Mouse (Mus musculus): ENCODE results near the gene Sept9. TPM values are rescaled to one million over a fixed set of nuclear protein-coding genes. Genes with fewer than 3 reads are reported as not detected.

Sept9 gene
- total and polyA plus RNA-seq, 2 experiments from 2014 or later, result 112 TPM

- Histone ChIP-seq H3K9me3 (ENCODE audit: low read length) (no peaks in the 10 kb centered on the region), H3K4me2 (ENCODE audit: low read depth) (no peak overlapping the region), H3K27ac (ENCODE audit: low read depth, low read length) (no peak overlapping the region), H3K36me3 (ENCODE audit: insufficient read depth) (peaks cover 14% of the 10 kb centered on the region; the same call in 1 of the 2 replicates), H3K4me3 (ENCODE audit: low read depth, low read length) (no peak overlapping the region), H3K9ac (no peak overlapping the region), H3K4me1 (ENCODE audit: insufficient read depth) (peaks cover 2% of the 10 kb centered on the region; the same call in 1 of the 2 replicates), H3K27me3 (ENCODE audit: insufficient read depth, low read length) (no peaks in the 10 kb centered on the region)
- DNase-seq, result no peak
- TF ChIP-seq CTCF (IDR thresholded peaks at IDR 0.05; ENCODE audit: low read depth), result no peak
- WGBS, result 91% methylated on average over 6 of the region's 6 CpGs
- no peak for ATAC-seq
Measured at GRCm38 (mm10) chr11:117163771-117164170, 35.7 kb upstream of the Sept9 start.

DNA sequence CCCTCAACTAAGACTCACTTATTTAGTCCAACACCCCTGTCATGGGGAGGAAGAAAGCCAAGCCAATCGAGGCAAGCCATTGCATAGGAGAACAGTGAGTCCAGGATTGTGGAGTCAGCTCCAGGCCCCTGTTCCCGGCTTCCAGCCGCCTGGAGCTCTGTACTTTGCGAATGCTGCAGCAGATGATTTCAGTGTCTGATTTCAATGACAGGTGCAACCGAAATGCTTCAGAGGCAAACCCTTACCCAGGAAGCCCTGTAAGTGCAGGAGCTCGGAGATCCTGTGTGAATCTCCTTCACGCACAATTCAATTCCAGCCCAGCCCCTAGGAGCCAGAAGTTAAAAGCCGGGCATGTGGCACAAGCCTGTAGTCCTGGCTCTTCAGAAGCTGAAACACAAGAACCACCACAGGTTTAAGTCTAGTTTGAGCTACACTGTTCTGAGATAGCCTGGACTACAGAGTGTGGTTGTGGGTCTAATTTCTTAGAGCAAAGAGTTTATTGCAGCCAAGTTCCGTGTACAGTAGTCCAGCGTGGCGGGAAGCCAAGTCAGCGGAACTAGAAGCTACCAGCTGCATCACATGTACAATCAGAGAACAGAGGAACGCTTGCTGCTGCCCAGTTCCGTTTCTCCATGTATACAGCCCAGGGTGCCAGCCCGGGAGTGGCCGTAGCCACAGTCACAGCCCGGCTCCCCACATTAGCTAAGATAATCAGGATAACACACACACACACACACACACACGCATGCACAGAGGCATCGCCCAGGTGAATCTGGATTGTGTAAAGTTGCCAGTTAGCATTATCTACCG is 31.0 kb upstream of the Sept9 start:
- DNase-seq, result peak; percentile 62

GRCm38 (mm10) chr11:117169088-117169635 is 30.3 kb upstream of the Sept9 start:
- ATAC-seq (peak; percentile 18), DNase-seq (peak; percentile 73)
- Histone ChIP-seq H3K36me3 (ENCODE audit: insufficient read depth) (no peaks in the 10 kb centered on the region), H3K27me3 (ENCODE audit: insufficient read depth, low read length) (no peaks in the 10 kb centered on the region), H3K9me3 (ENCODE audit: low read length) (no peaks in the 10 kb centered on the region), H3K4me1 (ENCODE audit: insufficient read depth) (peaks cover 16% of the 10 kb centered on the region), H3K4me3 (ENCODE audit: low read depth, low read length) (no peak overlapping the region), H3K4me2 (ENCODE audit: low read depth) (no peak overlapping the region), H3K27ac (ENCODE audit: low read depth, low read length) (peak overlapping the region; percentile 84), H3K9ac (0 out of 2 replicates have a peak overlapping the region, but pooled peaks have one; percentile 22)
- 60% methylated on average over 11 of the region's 11 CpGs for WGBS
- TF ChIP-seq CTCF (IDR thresholded peaks at IDR 0.05; ENCODE audit: low read depth), result no peak

More for the DNA sequence above, 31.0 kb upstream of the Sept9 start:
- Histone ChIP-seq H3K4me2 (ENCODE audit: low read depth) (no peak overlapping the region), H3K9me3 (ENCODE audit: low read length) (no peaks in the 10 kb centered on the region), H3K27me3 (ENCODE audit: insufficient read depth, low read length) (no peaks in the 10 kb centered on the region), H3K27ac (ENCODE audit: low read depth, low read length) (peak overlapping the region; percentile 84), H3K9ac (0 out of 2 replicates have a peak overlapping the region, but pooled peaks have one; percentile 22), H3K36me3 (ENCODE audit: insufficient read depth) (no peaks in the 10 kb centered on the region), H3K4me3 (ENCODE audit: low read depth, low read length) (no peak overlapping the region), H3K4me1 (ENCODE audit: insufficient read depth) (peaks cover 16% of the 10 kb centered on the region)
- 71% methylated on average over 20 of the region's 20 CpGs for WGBS
- ATAC-seq, result peak; percentile 16; the same call in 1 of the 2 replicates
- TF ChIP-seq CTCF (IDR thresholded peaks at IDR 0.05; ENCODE audit: low read depth), result no peak

- H3K27ac ChIP-seq (ENCODE audit: low read depth, low read length), result peak overlapping the region; percentile 84
- no peak for TF ChIP-seq CTCF (IDR thresholded peaks at IDR 0.05; ENCODE audit: low read depth)
- 51% methylated on average over 19 of the region's 19 CpGs for WGBS
- H3K4me1 ChIP-seq (ENCODE audit: insufficient read depth), result peaks cover 17% of the 10 kb centered on the region
- no peaks in the 10 kb centered on the region for H3K27me3 ChIP-seq (ENCODE audit: insufficient read depth, low read length)
- ATAC-seq (peak; percentile 81), DNase-seq (peak; percentile 78)
- no peak overlapping the region for H3K4me3 ChIP-seq (ENCODE audit: low read depth, low read length)
- H3K9me3 ChIP-seq (ENCODE audit: low read length), result no peaks in the 10 kb centered on the region
- H3K4me2 ChIP-seq (ENCODE audit: low read depth), result no peak overlapping the region
- no peak overlapping the region for H3K9ac ChIP-seq
- no peaks in the 10 kb centered on the region for H3K36me3 ChIP-seq (ENCODE audit: insufficient read depth)
Measured at GRCm38 (mm10) chr11:117169801-117170565, 29.5 kb upstream of the Sept9 start.

DNA sequence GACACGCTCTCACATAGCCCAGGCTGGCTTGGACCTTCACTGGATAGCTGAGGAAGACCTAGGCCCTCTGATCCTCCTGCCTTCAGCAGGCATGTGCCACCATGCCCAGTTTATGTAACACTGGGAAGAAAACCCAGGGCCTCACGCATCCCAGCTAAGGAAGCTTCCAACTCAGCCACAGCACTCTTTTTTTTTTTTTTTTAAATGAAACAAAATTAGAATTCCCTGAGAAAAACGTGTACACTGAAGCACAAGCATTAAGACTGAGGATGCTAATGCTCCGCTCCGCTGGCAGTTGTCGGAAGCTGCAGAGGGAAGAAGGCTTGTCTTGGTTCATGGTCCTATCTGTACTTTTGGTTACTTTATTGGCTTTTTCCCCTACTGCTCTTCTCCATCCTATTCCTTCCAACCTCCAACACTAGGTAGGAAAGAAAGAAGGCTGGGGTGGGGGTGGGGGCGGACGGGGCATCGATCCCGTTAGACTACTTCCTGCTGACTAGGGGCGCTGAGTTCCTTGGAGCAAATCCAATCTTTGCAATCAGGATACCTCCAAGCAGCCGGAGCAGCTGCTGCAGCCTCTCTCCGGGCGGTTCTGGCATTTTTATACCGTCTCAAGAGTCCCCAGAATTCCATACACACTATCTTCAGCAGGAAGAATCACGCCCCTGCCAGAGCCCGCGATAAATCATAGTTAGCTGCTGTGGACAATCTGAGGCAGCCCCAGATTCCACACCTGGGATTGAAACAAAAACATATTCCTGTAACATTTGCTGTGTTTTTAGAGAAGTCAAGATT is 25.2 kb upstream of the Sept9 start:
- Histone ChIP-seq H3K9me3 (ENCODE audit: low read length) (no peaks in the 10 kb centered on the region), H3K4me1 (ENCODE audit: insufficient read depth) (peaks cover 12% of the 10 kb centered on the region), H3K9ac (no peak overlapping the region), H3K4me2 (ENCODE audit: low read depth) (peak overlapping the region; percentile 11), H3K27me3 (ENCODE audit: insufficient read depth, low read length) (no peaks in the 10 kb centered on the region), H3K27ac (ENCODE audit: low read depth, low read length) (peak overlapping the region; percentile 64), H3K4me3 (ENCODE audit: low read depth, low read length) (no peak overlapping the region), H3K36me3 (ENCODE audit: insufficient read depth) (no peaks in the 10 kb centered on the region)
- WGBS, result 25% methylated on average over 18 of the region's 18 CpGs
- DNase-seq (peak; percentile 51), ATAC-seq (no peak)
- TF ChIP-seq CTCF (IDR thresholded peaks at IDR 0.05; ENCODE audit: low read depth), result no peak

DNA sequence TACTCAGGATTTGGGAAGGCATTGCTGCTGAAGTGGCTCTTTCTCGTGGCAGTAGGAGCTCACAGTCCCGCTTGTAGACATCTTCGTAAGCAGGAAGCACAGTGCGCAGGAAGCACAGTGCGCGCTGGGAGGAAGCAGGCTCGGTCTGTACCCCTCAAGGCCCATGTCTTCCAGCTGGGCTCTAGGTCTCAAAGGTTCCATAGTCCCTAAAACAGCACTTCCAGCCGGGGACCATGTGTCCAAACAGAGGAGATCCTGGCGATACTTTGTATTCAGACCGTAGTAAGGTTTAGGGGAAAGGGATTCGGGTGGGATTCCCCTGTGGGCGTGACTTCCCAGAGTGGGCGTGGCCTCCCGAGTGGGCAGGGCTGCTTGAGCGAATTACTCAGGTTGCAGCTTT is 24.5 kb upstream of the Sept9 start:
- WGBS, result 42% methylated on average over 15 of the region's 15 CpGs
- ATAC-seq (no peak), DNase-seq (no peak)
- Histone ChIP-seq H3K9me3 (ENCODE audit: low read length) (no peaks in the 10 kb centered on the region), H3K9ac (no peak overlapping the region), H3K36me3 (ENCODE audit: insufficient read depth) (no peaks in the 10 kb centered on the region), H3K27ac (ENCODE audit: low read depth, low read length) (peak overlapping the region; percentile 64), H3K4me3 (ENCODE audit: low read depth, low read length) (no peak overlapping the region), H3K4me2 (ENCODE audit: low read depth) (peak overlapping the region; percentile 11), H3K27me3 (ENCODE audit: insufficient read depth, low read length) (no peaks in the 10 kb centered on the region), H3K4me1 (ENCODE audit: insufficient read depth) (peaks cover 8% of the 10 kb centered on the region)
- no peak for TF ChIP-seq CTCF (IDR thresholded peaks at IDR 0.05; ENCODE audit: low read depth)
